Mouse (Mus musculus) monocyte, adult 5-6 weeks (primary cell): ENCODE measurements around the gene Hbp1. TPM values are rescaled to one million over a fixed set of nuclear protein-coding genes. Genes with fewer than 3 reads are reported as not detected.

Source experiments
- ATAC-seq: fragments of 153-309, 156-312 bp; replicated peaks from 2 replicates; pipeline ENCODE4 v1.8.0; 2017; ENCODE audit warnings: mild to moderate bottlenecking; ENCODE audit not compliant: low TSS enrichment, insufficient number of reproducible peaks, severe bottlenecking, poor library complexity, low FRiP score
- total RNA-seq: library from RNA; stranded (forward); fragments of 200-1000, 200-491, 200-594 nt; gene quantifications from 3 replicates; pipeline ENCODE4 v1.2.3, GENCODE M21; 2017

Hbp1 gene
- total RNA-seq, 1 experiment from 2014 or later = 244 TPM

DNA sequence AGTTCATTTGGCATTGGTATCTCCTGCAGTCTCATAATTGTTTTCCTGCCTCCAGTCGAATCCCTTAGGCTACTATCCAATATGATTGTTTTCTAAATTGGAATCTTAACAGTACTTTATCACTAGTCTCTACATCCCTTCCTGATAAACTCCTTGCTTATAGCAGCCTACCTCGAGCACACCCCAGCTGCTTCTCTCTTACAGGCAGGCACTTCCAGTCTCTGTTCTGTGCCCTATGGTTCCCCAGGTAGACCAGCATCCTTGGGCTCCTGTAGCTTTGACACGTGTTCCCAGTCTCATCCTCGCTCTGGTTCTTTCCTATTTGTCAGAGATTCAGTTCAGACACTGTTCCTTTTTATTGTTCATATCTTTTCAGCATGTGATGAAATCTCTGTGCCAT lies 66.0 kb downstream of the Hbp1 start:
- ATAC-seq = no peak

DNA sequence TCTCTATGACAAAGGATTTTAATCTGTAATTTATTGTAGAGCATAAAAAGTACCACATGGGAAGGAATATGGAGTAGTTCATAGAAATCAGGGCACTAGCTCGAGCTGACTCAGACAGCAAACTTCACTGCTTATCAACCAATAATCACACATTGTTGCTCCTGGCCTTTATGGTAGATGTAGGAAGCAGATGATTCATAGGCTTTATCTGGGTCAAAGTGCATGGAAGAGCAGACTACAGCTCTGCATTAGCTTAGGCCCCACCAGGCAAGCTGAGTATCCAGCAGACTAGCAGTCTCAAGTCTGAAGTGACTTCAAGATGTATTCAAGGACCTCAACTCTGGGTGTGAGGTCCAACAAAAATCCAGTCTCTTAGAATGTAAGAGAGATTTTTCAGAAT lies 67.6 kb downstream of the Hbp1 start:
- ATAC-seq = no peak

DNA sequence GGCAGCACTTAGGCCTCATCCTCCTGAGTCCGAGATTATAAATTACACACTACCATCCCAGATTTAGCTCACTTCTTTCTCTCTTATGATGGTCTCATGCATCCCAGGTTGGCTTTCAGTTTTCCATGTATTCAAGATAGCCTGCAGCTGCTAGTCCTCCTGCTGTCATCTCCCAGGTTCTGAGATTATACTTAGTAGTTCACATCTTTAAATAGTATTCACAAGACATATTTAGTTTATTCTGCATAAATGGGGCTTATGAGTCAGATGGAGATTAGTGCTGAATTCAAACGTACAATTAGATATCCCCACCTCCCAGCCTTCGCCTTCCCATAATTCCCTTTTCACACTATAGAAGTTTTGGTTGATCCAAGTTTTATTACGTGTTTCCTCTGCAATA lies 73.6 kb downstream of the Hbp1 start:
- ATAC-seq = no peak

Other genes starting within 250 kb of the Hbp1 start
- 0.39 TPM in 1 of 3 replicates, not detected in the others for gene Gpr22, start 236.6 kb downstream of the Hbp1 start, total RNA-seq
- gene Prkar2b, start 110.8 kb upstream of the Hbp1 start, total RNA-seq = 7.4 to 40.0 TPM (median 13.8 TPM) in 3 replicates